Mouse (Mus musculus): ENCODE results near the gene Icam5.

DNA sequence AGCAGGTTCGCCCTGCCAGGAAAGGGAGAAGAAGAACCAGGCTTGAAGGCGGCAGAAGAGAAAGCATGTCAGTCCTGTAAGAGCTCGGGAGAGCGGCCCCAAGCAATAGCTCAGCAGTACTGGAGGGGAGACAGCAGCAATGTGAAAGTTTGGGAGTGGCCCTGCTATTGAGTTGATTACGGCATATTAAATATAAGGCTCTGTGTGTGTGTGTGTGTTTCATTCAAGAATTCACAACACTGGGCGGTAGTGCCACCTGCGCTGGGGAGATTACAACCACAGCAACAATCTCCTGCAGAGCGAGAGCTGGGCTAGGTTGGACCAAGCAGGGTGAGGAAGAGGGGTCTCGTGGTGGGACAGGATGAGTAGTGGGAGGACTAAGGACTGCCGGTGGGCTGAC lies 19.7 kb downstream of the Icam5 start:
- TF ChIP-seq CTCF (conservative IDR thresholded peaks at IDR 0.05; ENCODE audit: insufficient read depth, insufficient read length, low read depth, low read length) (no peak), POLR2A (IDR thresholded peaks at IDR 0.05; ENCODE audit: low read depth, low read length) (no peak)
